Mouse (Mus musculus): ENCODE measurements around the gene Olfr1224-ps1.
"Not testable (repeated sequence)": the region's sequence is repeated elsewhere in the genome, so short reads cannot be mapped to it uniquely, and the experiment has no call there.

Olfr1224-ps1 gene

DNA sequence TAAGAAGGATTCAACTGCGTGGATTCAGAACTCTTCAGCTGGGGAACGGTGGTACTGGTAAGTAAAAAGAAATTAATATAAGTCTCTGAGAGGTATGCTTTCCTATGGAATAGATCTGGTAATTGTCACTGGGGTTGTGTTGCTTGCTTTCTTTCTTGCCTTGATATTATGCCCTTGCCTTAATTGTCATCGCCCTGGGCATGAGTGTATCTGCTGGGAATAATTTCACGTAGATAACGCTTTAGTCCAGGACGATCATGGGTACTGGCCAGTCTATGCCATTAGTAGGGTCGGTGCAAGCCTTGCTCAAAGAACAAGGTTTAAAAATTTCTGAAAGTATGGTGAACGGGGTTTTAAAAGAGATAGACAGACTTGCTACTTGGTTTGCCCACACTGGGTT lies at the start of gene Olfr1224-ps1:
TSS of gene Olfr1224-ps1 (minus strand) at position 101 of the 400 bp plus-strand sequence.
- DNase-seq (ENCODE audit: low read depth, low spot score) = not testable (repeated sequence)

DNA sequence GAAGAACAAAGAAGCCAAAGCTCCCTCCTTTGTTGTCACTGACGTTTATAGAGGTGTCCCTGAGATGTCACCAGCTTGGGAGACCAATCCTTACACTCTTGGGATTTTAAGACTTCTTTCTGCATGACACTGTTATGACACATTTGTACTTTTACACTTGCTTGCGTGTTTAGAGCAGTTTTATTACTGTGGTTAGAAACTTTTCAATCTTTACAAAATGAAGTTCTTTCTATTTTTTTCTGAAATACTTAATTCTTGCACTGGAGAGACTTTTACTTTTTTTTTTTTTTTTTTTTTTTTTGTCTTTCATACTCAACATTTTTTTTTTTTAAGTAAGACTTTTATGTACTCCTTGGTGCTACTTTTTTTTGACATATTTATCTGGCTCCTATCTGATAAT lies 36.1 kb upstream of the Olfr1224-ps1 start, which contains the start of gene Olfr1226:
TSS of gene Olfr1226 (minus strand) at position 101 of the 400 bp plus-strand sequence.
- no peak for DNase-seq (ENCODE audit: low read depth, low spot score)

DNA sequence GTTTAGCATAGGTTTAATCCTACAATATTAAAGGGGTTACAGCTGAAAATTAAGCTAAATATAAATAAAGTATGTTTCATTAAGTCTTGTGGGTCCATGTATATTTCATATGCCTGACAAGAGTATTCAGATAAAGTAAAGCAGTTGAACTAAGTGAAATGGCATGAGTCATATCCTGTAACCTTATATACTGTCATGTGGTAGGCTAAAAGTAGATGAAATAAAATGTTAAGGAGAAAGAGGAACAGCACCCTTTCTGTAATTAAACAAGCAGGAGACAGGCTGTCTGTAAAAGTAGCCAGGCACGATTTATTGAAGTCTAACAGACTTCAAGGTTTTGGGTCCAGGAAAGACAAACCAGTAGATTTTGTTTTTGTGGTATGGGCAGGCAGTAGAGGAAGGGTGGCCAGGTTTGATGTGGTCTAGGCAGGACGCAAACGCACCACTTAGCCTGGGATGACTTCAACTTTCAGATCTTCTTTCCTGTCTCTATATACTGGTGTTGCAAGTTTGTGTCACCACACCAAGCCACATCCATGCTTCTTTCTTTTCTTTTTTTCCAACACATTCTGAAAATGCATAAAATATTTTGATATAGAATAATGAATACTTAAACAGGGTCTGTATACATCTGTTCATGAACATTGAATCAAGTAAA lies 32.6 kb upstream of the Olfr1224-ps1 start:
- DNase-seq (ENCODE audit: low read depth, low spot score) = no peak

DNA sequence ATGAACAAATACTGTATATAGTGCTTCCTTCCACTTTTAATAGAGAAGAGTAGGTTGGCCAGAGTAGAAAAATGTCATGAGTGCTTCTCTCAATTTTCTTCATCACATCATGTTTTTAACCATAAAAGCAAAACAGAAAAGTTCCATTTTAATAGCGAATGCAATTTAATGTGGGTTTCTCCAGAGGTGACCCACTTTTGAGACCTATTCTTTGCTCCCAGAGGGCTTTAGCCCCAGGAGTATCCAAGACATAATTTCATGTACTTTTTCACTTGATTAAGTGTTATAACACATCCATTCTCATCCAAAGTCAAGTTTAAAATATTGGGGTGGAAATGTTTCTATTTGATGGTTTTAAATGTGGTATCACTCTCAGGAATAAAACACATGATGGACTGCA lies 10.7 kb upstream of the Olfr1224-ps1 start, which contains the start of gene Olfr1225:
TSS of gene Olfr1225 (minus strand) at position 101 of the 400 bp plus-strand sequence.
- no peak for DNase-seq (ENCODE audit: low read depth, low spot score)

DNA sequence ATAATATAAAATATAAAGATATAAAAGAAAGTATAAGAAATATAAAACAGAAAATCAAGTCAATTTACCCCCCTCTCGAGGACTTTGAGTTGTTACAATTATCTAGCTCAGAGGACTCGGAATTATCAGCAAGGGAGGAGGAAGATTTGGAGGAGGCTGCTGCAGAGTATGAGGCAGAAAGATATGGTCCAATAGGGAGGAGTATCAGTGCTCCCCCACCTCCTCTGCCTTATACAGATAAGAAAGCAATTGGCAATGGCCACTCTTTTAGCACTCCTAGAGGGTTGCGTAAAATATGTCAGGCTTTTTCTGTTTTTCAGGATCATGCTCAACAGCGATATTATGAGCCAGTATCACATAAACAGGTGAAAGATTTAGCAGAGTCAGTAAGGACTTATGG lies 820 bp upstream of the Olfr1224-ps1 start:
- DNase-seq (ENCODE audit: low read depth, low spot score) = not testable (repeated sequence)

DNA sequence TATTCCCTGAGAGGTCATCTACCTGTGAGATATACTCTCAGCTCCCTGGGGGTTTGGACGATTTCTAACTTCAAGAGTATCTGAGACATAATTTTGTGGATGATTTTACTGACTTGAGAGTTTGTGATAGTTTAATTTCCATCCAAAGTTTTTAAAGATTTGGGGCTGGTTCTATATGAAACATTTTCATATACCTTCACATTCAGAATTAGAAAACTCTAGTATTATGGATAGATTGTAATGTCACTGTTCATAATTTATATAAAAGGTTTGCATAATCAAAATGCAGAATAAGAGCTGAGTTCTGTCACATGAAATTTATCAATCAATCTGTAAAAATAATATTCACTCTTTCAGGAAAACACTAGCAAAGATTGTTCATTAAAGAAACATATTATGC lies 12.4 kb downstream of the Olfr1224-ps1 start, which contains the start of gene Olfr1223:
TSS of gene Olfr1223 (minus strand) at position 101 of the 400 bp plus-strand sequence.
- DNase-seq (ENCODE audit: low read depth, low spot score) = no peak

DNA sequence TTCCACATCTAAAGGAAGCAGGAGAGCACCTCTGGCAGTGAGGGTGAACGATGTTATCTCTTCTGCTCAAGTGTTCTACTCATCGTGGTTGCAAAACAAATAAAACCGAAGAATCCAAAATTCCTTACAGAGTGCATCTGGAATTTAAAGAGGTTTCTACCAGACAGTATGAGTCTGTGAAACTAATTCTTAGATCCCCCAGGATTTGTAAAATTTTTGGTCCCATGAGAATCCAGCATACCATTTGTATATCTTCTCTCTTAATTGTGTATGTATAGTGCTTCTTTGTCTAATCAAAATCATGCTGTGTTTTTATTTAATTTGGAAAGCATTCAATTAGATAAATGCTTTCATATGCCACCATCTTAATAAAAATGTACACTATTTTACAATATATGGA lies 30.9 kb downstream of the Olfr1224-ps1 start, which contains the start of gene Olfr1222:
TSS of gene Olfr1222 (minus strand) at position 101 of the 400 bp plus-strand sequence.
- no peak for DNase-seq (ENCODE audit: low read depth, low spot score)

DNA sequence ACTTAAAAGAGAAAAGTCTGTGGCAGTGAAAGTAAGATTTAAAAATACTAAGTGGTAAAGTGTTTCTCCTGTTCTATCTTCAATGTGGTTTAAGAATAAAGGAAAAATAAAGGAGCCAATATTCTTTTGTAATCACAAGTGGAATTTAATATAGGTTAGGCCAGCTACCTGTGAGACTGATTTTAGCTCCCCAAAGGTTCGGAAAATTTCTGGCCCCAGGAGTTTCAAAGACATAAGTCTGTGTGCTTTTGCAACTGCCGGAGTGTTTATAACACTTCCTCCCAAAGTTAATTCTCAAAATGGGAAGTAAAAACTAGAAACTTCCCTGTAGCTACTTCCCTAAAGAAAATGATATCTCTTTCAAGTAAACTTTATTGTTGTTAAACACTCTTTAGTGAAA lies 46.7 kb downstream of the Olfr1224-ps1 start, which contains the start of gene Olfr1221:
TSS of gene Olfr1221 (minus strand) at position 101 of the 400 bp plus-strand sequence.
- no peak for DNase-seq (ENCODE audit: low read depth, low spot score)

DNA sequence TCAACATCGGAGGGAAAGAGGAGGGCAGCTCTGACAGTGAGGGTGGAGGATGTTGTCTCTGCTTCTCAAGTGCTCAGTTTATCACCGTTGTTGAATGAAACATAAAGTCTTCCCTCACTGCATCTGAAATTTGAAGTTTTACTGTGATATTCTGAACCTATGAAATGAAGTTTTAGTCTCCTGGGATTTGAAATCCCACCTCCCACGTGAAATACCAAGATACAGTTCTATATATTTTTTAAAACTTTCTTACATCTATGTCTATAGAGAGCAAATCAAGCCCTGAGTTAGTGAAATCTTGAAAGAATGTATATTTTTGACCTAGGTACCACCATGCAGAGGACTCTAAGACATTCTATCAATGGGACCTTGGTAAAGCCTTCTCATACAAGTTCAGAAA lies 57.2 kb downstream of the Olfr1224-ps1 start, which contains the start of gene Olfr1220:
TSS of gene Olfr1220 (minus strand) at position 101 of the 400 bp plus-strand sequence.
- DNase-seq (ENCODE audit: low read depth, low spot score) = no peak

DNA sequence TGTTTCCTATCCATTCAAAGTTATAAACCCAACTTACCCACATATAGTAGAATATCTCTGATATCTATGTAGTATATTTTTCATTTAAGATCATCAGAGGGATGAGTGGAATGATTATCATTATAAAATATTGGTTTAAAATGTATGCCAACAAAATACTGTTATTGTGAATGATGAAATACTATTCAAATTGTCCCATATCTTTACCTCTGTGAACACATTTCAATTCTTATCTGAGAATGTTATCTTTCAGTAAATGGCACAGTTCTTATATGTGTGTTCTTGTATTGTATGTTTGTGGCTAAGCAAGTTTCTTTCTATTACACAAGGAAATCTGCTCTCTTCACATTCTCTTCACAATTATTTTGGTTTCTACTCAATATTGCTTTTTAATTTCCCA lies 58.2 kb downstream of the Olfr1224-ps1 start:
- no peak for DNase-seq (ENCODE audit: low read depth, low spot score)
